Mouse (Mus musculus): ENCODE results near the gene Pdk4.

The Pdk4 gene

GRCm38 (mm10) chr6:5495961-5496853 lies at the start of gene Pdk4:
Gene Pdk4, minus strand, starts transcription at chr6:5496309.
- in situ Hi-C loops (cut with MboI) = no loop called here

GRCm38 (mm10) chr6:5537855-5538365 lies 41.8 kb upstream of the Pdk4 start:
- in situ Hi-C loops (cut with MboI) = no loop called here

GRCm38 (mm10) chr6:5535754-5536153 lies 39.6 kb upstream of the Pdk4 start:
- in situ Hi-C loops (cut with MboI) = no loop called here

- in situ Hi-C loops (cut with MboI) = no loop called here
Observed at GRCm38 (mm10) chr6:5517091-5517490, 21.0 kb upstream of the Pdk4 start.

- in situ Hi-C loops (cut with MboI) = no loop called here
Observed at GRCm38 (mm10) chr6:5509757-5510156, 13.6 kb upstream of the Pdk4 start.

GRCm38 (mm10) chr6:5509303-5509702 lies 13.2 kb upstream of the Pdk4 start:
- in situ Hi-C loops (cut with MboI) = no loop called here

DNA sequence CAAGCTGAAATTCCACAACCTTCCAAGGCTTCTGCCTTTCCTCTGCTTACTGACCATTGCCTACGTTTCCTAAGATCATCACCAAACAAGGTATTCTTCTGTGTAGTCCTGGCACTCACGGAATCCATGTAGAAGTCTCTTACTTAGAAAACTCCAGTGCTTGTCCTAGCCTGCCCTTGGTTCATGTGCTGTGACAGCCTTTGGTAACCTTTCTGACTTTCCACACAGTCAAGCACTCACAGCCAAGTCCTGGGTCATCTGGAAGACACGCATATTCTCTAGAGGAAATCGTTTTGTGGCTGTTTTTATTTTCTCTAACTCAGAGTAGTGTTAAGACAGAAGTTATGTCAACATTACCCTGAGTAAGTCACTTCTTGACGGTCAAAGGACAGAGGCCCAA lies 11.7 kb upstream of the Pdk4 start:
- in situ Hi-C loops (cut with MboI) = no loop called here

- in situ Hi-C loops (cut with MboI) = no loop called here
Observed at GRCm38 (mm10) chr6:5506271-5506670, 10.2 kb upstream of the Pdk4 start.

DNA sequence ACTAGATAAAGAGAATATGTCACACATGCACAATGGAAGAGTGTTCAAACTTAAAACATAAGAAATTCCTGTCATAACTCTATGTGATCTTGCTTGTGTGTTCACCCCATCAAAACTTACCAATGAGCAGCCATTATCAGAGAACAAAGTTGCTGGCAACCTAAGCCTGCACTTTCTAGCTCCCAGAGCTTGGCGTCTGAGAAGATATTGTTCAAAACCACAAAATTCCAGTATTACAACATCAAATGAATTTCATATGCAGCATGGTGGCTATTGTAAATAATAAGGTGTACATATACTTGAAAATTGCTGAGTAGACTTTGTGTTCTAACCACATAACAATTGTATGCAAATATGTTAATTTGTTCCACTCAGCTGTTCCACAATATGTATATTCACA lies 6.7 kb upstream of the Pdk4 start:
- in situ Hi-C loops (cut with MboI) = no loop called here

- in situ Hi-C loops (cut with MboI) = no loop called here
Observed at GRCm38 (mm10) chr6:5501551-5501950, 5.4 kb upstream of the Pdk4 start.

GRCm38 (mm10) chr6:5498740-5499139 lies 2.6 kb upstream of the Pdk4 start:
- in situ Hi-C loops (cut with MboI) = no loop called here

- in situ Hi-C loops (cut with MboI) = no loop called here
Observed at GRCm38 (mm10) chr6:5496854-5497235, 736 bp upstream of the Pdk4 start.

DNA sequence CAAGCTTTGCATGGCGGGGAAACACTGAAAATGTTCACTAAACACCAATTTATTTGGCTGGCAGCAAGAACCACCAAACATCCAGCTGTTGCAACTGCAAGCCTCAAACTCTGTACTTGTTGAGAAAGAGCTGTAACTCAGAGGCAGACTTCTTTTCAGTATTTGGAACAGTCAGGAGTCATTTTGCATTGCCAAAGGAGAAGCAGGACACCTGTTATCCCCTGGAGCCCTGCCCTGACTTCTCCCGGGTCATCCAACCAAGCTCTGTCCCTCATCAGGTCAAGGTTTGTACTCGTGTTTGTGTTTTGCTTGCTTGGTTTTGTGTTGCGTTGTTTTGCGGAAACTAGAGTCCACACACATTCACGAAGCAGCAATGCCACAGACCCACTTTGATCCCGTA lies 11.1 kb downstream of the Pdk4 start:
- in situ Hi-C loops (cut with MboI) = no loop called here

DNA sequence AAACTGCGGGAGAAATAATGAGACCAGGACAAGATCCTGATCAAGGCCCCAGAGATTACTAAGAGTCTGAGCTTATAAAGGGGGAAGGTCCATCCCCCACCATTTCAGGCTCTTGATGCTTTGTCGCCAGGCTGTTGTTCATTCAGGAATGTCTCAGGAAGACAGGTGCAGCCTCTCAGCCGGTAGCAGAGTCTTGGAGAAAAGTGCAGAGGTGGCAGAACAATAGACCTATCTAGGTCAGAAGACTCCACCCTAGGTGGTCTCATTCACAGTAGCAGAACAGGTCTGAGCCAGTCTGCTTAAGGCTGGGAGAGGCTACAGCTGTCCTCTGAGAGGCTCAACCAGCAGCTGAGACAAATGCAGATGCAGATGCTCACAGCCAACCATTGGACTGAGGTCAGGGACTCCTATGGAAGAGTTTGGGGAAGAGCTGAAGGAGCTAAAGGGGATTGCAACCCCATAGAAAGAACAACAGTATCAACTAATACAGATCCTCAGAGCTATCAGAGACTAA lies 13.8 kb downstream of the Pdk4 start:
- in situ Hi-C loops (cut with MboI) = no loop called here

DNA sequence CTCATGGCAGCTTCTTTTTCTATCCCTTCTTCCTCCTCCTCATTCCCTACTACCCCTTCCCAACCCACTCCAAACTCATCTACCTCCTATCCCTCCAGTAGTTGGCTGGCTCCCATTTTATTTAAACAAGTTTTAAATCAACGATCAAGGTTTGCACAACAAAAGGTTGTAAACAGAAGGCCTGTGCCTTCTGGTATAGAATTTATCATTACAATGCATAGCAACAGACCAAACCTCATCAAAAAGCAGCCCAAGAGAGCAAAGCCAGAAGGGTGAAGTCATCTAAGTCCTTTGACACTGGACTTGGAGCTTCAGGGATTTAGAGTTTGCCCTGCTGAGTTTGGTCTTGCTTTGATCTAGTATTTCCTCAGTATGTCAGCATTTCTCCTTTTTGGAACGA lies 15.0 kb downstream of the Pdk4 start:
- in situ Hi-C loops (cut with MboI) = no loop called here

DNA sequence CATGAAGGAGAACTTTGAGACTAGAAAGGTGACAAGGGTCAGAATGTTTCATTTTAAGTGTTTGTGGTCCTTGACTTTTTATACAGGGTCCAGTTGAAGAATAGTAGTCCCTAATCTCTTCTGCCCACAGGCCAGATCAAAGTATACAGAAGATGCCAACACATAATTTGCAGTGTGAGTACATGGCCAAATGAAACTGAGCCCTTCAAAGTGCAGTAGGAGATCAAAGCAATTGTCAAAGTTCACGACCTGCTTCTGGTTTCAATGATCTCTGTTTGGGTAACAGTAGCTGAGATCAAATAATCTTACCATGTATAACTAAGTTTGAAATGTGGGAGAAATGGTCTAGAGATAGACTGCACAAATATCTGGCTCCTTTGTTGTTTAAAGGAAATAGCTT lies 22.1 kb downstream of the Pdk4 start:
- in situ Hi-C loops (cut with MboI) = no loop called here

GRCm38 (mm10) chr6:5472692-5473091 lies 23.4 kb downstream of the Pdk4 start:
- in situ Hi-C loops (cut with MboI) = no loop called here

GRCm38 (mm10) chr6:5470480-5471318 lies 25.4 kb downstream of the Pdk4 start:
- in situ Hi-C loops (cut with MboI) = no loop called here

DNA sequence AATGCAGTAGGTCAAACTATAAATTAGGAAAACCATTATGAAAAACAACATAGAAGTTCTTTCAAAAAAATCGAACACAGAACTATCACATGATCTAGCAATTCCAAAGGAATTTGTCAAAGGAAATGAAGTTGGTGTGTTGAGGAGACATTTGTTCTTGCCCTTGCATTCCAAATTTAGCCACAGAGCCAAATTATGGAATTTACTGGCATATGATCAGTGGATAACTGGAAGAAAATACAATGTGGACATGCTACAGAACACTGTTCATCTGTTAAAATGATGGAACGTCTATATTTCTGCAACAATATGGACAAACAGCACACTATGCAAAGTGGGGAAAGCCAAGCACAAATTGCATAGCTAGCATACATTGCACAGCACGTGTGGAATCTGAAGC lies 40.3 kb downstream of the Pdk4 start:
- in situ Hi-C loops (cut with MboI) = no loop called here

DNA sequence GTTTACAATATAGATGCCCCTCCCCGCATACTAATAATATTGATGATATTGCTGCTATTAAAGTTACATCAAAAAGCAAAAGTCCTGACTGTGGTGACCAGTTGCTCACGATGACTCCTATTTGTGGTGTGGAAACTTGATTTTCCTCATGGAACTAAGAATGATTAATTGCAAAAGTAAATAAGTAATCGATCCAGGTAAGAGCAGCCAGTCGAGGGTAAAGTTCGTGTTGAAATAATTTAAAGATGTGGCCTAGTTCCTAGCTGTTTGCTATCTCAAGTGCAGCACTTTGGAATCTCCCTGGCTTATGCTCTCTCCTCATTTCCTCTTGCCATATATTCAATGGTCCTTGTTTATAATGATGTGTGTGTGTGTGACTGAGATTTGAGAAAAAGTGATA lies 46.2 kb downstream of the Pdk4 start:
- in situ Hi-C loops (cut with MboI) = no loop called here

GRCm38 (mm10) chr6:5448396-5448795 lies 47.7 kb downstream of the Pdk4 start:
- in situ Hi-C loops (cut with MboI) = no loop called here

DNA sequence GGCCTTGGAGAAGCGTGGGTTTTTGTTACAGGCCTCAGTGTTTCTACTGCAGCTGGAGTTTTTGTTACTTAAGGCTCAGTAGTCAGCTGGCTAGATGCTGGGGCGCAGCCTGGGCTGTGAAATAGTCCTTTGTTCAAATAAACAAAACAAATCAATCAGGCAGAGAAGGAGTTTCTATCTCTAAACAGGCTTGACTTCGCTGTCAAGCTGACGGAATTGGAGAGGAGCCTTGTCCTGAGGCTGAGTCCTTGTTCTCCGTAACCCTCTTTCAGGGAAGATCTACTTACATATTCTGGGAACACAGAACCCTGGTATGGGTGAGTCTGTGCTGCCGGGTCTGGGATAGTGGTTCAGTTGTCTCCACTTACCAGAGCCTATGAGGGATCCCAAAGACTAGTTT lies 48.6 kb downstream of the Pdk4 start:
- in situ Hi-C loops (cut with MboI) = no loop called here

DNA sequence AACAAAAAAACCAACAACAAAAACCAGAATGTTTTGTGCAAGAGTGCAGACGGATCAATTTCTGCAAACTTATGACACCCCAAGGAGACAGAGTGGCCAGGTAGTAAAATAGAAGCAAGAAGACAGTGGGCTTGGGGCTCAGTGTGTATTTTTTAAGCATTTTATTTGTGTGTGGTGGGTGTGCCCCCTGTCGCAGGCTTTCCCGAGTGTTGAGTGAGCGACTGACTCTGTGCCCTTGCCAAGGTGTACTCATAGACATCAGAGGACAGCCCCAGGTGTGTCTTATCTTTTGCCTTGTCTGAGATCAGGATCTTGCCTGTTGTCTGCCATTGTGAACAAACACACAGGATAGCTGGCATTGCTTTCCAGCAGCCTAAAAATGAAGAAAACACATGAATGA lies 49.1 kb downstream of the Pdk4 start:
- in situ Hi-C loops (cut with MboI) = no loop called here

All from mature B cell (primary cell).